In the genomic region with DNA sequence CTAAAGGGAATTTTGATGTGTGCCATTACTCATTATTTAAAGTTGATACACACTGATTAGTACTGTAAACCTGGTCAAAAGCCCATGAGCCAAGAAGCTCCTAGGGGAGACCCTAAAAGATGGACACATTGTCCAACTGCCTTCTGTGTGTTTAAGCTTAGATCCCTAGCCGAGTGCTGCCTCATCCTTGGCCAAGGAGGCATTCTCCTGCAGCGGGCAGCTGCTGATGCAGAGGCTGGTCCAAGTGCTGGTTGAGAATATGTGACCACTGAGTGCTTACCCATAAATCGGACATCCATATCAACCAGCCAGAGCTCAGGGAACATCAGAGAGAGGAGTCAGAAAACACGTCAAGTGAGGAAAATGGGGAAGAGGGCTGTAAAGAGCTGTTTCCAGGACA, we compare ENCODE assay signal across 22 mouse cellular contexts.
DNase-seq lines count a peak whose midpoint lies in the region; ATAC-seq lines count a peak whose summit lies in the region.
"Had no signal": no experiment of that assay in that cellular context is flagged by ENCODE, and none has a peak within 500 bp of the region (broad histone marks: within the 10 kb centered on the region; RNA-seq: fewer than 3 reads in every experiment).

No protein-coding gene starts in this region.

- intact Hi-C loops in left cerebral cortex, postnatal 4 days (cut with DNase I), result no loop called here

- no peaks in the 10 kb centered on the region for H3K9me3 ChIP-seq in forebrain, embryonic 10.5 days
- H3K9me3 ChIP-seq in forebrain, embryonic 11.5 days (ENCODE audit: control insufficient read depth, low read length), result no peaks in the 10 kb centered on the region
- no peaks in the 10 kb centered on the region; the same call in 1 of the 2 replicates for H3K9me3 ChIP-seq in midbrain, embryonic 10.5 days (replicated peaks)
- no peaks in the 10 kb centered on the region for H3K9me3 ChIP-seq in midbrain, embryonic 16.5 days (replicated peaks; ENCODE audit: control insufficient read depth, low read length, poor library complexity, severe bottlenecking)

- H3K4me3 ChIP-seq in forebrain, embryonic 10.5 days, result no peak overlapping the region
- no peak overlapping the region for H3K4me3 ChIP-seq in forebrain, embryonic 11.5 days (ENCODE audit: low read depth, low read length)
- no peak overlapping the region for H3K4me3 ChIP-seq in midbrain, embryonic 10.5 days
- H3K4me3 ChIP-seq in midbrain, embryonic 16.5 days (ENCODE audit: low read depth, low read length), result no peak overlapping the region

- H3K36me3 ChIP-seq in forebrain, embryonic 10.5 days (replicated peaks), result no peaks in the 10 kb centered on the region
- no peaks in the 10 kb centered on the region for H3K36me3 ChIP-seq in forebrain, embryonic 11.5 days (ENCODE audit: control insufficient read depth, insufficient read depth, low read length)
- no peaks in the 10 kb centered on the region for H3K36me3 ChIP-seq in midbrain, embryonic 10.5 days
- H3K36me3 ChIP-seq in midbrain, embryonic 16.5 days (ENCODE audit: control insufficient read depth, insufficient read depth, low read length), result no peaks in the 10 kb centered on the region
- H3K36me3 ChIP-seq: G1E had no signal

- no peak for ATAC-seq in forebrain, embryonic 11.5 days (replicated peaks; ENCODE audit: low FRiP score)
- no peak for ATAC-seq in midbrain, embryonic 16.5 days
- ATAC-seq: activated CD4-positive, CD25-positive, alpha-beta regulatory T cell, adult 4 months; CD4-positive, CD25-positive, alpha-beta regulatory T cell, adult 4 months; Patski had no signal

- no peak overlapping the region for H3K4me2 ChIP-seq in forebrain, embryonic 11.5 days (ENCODE audit: low read depth, low read length, severe bottlenecking)
- no peak overlapping the region for H3K4me2 ChIP-seq in midbrain, embryonic 16.5 days (ENCODE audit: low read length)

- peak overlapping the region; percentile 20; the same call in 1 of the 2 replicates for H3K27ac ChIP-seq in forebrain, embryonic 10.5 days
- H3K27ac ChIP-seq in forebrain, embryonic 11.5 days (ENCODE audit: low read depth, low read length), result no peak overlapping the region
- H3K27ac ChIP-seq in midbrain, embryonic 10.5 days (replicated peaks), result peak overlapping the region; percentile 60
- no peak overlapping the region for H3K27ac ChIP-seq in midbrain, embryonic 16.5 days (ENCODE audit: low read length)

- peaks cover 52% of the 10 kb centered on the region for H3K4me1 ChIP-seq in forebrain, embryonic 10.5 days
- H3K4me1 ChIP-seq in forebrain, embryonic 11.5 days (replicated peaks; ENCODE audit: control insufficient read depth, insufficient read depth, low read length), result peaks cover 14% of the 10 kb centered on the region
- H3K4me1 ChIP-seq in midbrain, embryonic 10.5 days, result peaks cover 35% of the 10 kb centered on the region
- H3K4me1 ChIP-seq in midbrain, embryonic 16.5 days (ENCODE audit: control insufficient read depth, insufficient read depth, low read length), result peaks cover 18% of the 10 kb centered on the region

- peak; percentile 53 to 67 for DNase-seq in cerebellum, postnatal 10 days
- no peak for DNase-seq in cerebellum, adult 9-11 months
- DNase-seq in forebrain, embryonic 10.5 days (ENCODE audit: extremely low spot score, low spot score), result no peak
- DNase-seq in forebrain, embryonic 11.5 days (ENCODE audit: low spot score), result no peak
- DNase-seq in left cerebral cortex, postnatal 4 days, result peak; percentile 47
- DNase-seq in left cerebral cortex, adult 11 months (ENCODE audit: low spot score), result no peak
- DNase-seq in midbrain, embryonic 10.5 days (ENCODE audit: low spot score), result no peak
- DNase-seq: adrenal gland, adult 2 months; adrenal gland, adult 8-10 months; adrenal gland, postnatal 10 days; adrenal gland, postnatal 14 days; adrenal gland, postnatal 25 days; adrenal gland, postnatal 36 days; B cell, adult 2 months; cerebellum, adult 11 months; cerebellum, adult 11-12 months had no signal

- H3K27me3 ChIP-seq in forebrain, embryonic 10.5 days (ENCODE audit: poor library complexity, severe bottlenecking), result no peaks in the 10 kb centered on the region
- H3K27me3 ChIP-seq in forebrain, embryonic 11.5 days (ENCODE audit: control insufficient read depth, insufficient read depth, low read length), result no peaks in the 10 kb centered on the region
- H3K27me3 ChIP-seq in midbrain, embryonic 10.5 days (ENCODE audit: low read depth, poor library complexity, severe bottlenecking), result no peaks in the 10 kb centered on the region
- no peaks in the 10 kb centered on the region for H3K27me3 ChIP-seq in midbrain, embryonic 16.5 days (ENCODE audit: control insufficient read depth, insufficient read depth, low read depth, low read length)
- H3K27me3 ChIP-seq: CH12.LX had no signal

- H3K9ac ChIP-seq in forebrain, embryonic 11.5 days (ENCODE audit: low read length), result no peak overlapping the region
- no peak overlapping the region for H3K9ac ChIP-seq in midbrain, embryonic 16.5 days (ENCODE audit: low read depth, low read length)

- 91% methylated on average over 4 of the region's 4 CpGs for whole genome bisulfite sequencing in forebrain, embryonic 10.5 days
- WGBS in forebrain, embryonic 11.5 days, result 91% methylated on average over 4 of the region's 4 CpGs
- WGBS in midbrain, embryonic 10.5 days, result 90% methylated on average over 4 of the region's 4 CpGs
- whole genome bisulfite sequencing in midbrain, embryonic 16.5 days, result 84% methylated on average over 4 of the region's 4 CpGs

Comparison
In these comparisons a context has a peak if more than half of its experiments do, and no peak if none do; other contexts are left out.
1. DNase-seq: peak in cerebellum, postnatal 10 days (2 of 2) and left cerebral cortex, postnatal 4 days (single experiment); none in cerebellum, adult 9-11 months (single experiment), forebrain, embryonic 10.5 days (single experiment), forebrain, embryonic 11.5 days (single experiment), left cerebral cortex, adult 11 months (single experiment) and midbrain, embryonic 10.5 days (single experiment).
2. H3K27ac ChIP-seq: peak in forebrain, embryonic 10.5 days (single experiment) and midbrain, embryonic 10.5 days (single experiment); none in forebrain, embryonic 11.5 days (single experiment) and midbrain, embryonic 16.5 days (single experiment).